Mouse (Mus musculus) bone marrow macrophage, adult 2 months (primary cell): Measurements from ENCODE around the gene Reep6.

Experiments used
- CTCF ChIP-seq: IDR thresholded peaks from 2 replicates; pipeline ENCODE4 v1.5.1; 2012; ENCODE audit warnings: low read depth, mild to moderate bottlenecking, low read length, moderate library complexity
- POLR2A ChIP-seq: IDR thresholded peaks from 2 replicates; pipeline ENCODE4 v1.6.1; 2012; ENCODE audit warnings: mild to moderate bottlenecking, low read depth, low read length, borderline replicate concordance

DNA sequence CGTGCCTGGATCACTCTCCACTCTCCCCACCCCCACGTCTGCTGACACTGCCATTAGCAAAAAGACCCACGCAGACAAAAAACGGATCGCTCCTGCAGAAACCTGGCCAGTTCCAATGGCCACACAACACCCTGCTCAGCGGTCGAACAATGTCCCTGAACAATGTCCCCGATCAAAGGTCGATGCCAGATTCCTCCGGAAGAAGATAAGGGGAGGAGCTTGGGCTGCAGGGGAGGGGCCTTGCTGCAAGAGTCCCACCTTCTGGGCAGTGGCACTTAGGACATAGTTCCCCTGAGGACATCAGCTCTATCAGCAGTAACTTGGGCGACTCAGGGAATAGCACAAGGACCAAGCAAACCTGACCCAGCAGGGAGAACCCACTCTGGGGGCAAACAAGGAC, 22.1 kb downstream of the Reep6 start:
- TF ChIP-seq POLR2A = no peak
- no peak for TF ChIP-seq CTCF
